Mouse (Mus musculus) spleen, postnatal 36 days (tissue): ENCODE results near the gene Cct4.

Source experiments
- DNase-seq, 2 experiments: peaks; one replicate each; pipeline ENCODE4 v3.0.0; 2022; ENCODE audit warnings: low spot score in 2 of 2, mixed read lengths in 1 of 2

Cct4 gene

DNA sequence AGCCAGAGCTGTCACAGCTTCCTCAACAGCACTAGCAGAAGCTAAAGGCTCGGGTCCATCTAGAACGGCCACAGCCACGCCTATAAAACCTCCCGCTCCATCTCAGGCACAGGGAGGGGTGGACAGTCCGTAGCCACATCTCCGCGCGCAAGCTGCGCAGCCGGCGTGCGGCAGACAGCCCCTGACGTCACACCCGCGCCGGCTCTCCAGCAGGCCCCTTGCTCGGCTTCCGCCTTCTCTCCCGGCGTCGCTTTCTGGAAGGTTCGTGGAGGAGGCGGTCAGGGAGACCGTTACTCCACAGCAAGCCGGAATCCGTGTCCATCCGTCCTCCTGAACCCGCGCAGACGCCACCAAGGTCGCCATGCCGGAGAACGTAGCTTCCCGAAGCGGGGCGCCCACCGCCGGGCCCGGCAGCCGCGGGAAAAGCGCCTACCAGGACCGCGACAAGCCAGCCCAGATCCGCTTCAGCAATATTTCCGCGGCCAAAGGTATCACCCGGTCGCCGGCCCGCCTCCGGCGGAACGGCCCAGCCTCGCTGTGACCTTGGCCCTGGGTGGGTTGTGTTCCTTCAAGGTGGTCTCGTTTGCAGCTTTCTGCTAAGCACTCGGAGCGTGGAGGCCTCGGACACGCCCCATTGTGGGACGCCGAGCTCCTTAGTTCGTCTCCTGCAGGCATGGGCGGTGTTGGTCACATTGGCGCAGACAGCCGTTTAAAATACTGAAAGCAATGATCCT, at the start of gene Cct4:
TSS of gene Cct4 (plus strand) at position 127 of the 734 bp plus-strand sequence.
- DNase-seq, result peak; percentile 90 to 91

DNA sequence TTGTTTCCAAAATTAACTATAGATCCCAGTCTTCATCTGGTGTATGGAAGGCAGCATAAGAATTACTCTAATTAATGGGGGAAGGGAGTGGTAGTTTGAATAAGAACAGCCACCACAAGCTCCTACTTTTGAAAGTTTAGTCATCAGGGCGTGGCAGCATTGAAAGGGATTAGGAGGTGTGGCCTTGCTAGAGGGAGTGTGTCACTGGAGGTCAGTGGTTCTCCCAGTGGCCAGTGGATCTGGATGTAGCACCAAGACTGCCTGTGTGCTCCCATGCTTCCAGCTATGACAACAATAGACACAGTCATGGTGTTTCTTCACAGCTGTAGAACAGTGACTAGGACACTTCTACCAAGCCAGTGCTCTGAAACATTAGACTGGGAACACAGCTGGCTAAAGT, 41.2 kb upstream of the Cct4 start:
- DNase-seq, result no peak

DNA sequence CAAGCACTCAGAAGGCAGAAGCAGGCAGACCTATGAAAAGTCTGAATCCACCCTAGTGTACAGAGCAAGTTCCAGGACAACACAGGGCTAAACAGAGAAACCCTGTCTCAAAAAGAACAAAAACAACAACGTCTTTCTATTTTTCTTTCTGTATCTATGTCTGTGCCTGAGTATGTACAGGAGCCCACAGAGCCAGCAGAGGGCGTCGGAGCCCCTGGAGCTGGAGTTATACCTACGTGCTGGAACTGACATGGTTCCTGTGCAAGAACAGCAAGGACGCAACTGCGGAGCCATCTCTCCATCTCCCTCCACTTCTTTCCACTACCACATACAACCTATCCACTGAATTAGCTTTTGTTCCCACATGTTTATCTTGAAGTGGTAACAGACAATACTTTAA, 40.2 kb upstream of the Cct4 start:
- no peak for DNase-seq

DNA sequence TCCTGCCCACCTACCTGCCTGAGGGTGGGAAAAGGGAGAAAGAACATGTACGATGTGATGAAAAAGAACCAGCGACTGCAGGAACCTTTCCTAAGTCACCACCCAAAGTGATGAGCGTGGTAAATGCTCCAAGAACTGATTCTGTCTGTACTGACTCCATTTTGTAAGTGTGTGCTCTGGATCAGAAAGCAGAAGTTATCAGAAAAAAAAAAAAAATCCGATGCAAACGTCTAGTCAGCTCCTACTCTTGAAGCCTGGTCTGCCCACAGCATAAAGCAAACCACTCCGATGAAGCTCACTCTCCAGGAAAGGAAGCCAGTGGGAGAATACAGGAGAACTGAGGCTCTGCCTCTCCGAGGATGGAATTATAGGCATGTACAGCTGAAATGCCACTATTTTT, 37.7 kb upstream of the Cct4 start:
- DNase-seq, result no peak

DNA sequence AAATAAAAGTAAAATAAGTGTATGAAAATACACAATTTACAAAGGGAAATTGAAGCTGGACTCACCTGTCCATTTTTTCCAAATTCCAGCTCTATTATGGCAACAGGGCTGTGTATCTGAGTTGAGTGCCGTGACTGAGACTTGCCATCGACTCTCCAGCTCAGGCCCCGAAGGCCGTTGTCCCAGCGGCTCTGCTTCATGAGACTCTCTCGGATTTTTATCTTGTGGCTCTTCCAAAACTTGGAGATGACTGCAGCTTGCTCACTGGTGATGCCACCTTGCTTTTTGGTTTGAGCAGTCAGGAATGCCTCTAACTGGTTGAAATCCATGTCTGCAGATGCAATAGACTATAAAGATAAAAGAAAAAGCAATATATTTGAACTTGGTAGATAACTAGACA, 34.0 kb upstream of the Cct4 start:
- DNase-seq, result no peak

DNA sequence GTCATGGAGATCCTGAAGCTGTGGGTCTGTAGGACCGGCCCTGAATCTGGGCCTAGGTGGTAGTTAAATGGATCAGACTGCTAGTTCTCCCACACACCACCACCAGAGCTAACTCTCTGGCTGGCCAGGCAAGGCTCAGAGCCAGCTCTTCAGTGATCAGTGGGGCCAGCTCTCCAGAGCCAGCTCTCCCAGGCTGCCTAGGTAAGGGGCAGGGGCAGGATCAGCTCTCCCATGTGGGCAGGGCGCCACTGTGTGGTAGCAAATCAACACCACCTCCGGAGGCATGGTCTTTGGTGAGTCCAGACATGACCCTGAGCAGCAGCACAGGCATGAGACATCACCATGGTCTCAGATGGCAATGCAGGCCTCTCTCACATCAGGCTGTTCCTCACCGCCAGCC, 33.5 kb upstream of the Cct4 start:
- DNase-seq, result peak; percentile 63 to 70

DNA sequence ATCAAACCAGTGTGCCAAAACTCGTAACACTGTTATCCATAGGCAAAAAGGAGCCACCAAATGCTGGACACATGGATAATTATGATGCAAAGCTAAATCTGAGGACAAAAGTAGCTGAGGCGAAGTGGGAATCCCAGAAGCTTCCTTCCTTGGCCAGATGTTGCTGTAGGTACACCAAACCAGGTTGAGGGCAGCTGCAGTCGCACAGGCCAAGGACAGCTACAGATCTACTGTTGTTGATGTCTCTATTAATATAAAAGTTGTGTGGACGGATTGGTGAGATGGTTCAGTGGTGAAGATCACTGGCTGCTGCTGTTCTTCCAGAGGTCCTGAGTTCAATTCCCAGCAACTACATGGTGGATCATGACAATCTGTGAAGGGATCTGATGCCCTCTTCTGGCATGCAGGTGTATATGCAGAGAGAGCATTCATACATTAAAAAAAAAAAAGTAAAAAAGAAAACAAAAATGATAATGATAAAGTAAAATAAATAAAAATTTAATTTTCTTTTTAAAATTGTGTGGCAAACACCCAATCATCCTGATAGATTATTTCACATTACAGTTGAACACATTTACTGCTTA, 32.4 kb upstream of the Cct4 start:
- no peak for DNase-seq

DNA sequence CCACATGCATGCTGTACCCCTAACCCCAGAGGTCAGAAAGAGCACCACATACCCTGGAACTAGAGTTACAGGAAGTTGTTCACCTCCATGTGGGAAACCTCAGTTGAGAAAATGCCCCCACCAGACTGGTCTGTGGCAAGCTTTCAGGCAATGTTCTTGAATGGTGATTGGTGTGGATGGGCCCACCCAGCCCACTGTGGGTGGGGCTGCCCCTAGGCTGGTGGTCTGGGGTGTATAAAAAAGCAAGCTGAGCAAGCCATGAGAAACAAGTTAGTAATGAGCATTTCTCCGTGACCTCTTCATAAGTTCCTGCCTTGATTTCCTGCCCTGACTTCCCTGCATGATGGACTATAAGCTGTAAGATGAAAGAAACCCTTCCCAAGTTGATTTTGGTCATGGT, 28.2 kb upstream of the Cct4 start:
- DNase-seq, result no peak

DNA sequence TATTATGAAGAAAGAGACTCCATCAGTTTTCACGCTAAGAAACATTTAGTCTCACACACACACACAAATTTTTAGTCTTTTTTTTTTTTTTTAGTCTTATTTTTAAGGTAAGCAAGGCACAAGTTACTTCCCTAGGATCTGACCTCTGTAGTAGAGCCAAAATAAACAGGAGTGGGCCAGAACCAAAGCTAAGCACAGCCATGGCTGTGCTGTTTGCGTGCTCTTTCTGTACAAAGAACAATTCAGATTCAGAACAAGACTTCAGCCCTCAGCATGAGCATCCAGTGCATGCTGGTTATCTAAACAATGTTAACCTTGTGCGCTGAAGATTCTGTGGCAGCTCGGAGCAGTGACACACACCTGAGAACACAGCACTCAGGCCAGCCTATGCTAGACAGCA, 25.9 kb upstream of the Cct4 start:
- no peak for DNase-seq

DNA sequence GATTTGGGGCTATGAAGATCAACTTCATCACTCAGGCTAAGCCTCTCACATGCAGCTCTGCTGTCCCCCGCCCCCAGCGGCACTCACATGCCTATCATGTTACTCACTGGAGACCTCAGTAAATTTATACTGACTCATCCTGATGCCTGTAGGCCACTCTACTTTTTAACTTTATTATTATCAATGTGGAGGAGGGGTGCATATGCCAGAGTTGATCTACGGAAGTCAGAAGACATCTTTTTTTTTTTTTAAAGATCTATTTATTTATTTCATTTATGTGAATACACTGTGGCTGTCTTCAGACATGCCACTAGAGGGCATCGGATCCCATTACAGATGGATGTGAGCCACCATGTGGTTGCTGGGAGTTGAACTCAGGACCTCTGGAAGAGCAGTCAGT, 24.8 kb upstream of the Cct4 start:
- no peak for DNase-seq

DNA sequence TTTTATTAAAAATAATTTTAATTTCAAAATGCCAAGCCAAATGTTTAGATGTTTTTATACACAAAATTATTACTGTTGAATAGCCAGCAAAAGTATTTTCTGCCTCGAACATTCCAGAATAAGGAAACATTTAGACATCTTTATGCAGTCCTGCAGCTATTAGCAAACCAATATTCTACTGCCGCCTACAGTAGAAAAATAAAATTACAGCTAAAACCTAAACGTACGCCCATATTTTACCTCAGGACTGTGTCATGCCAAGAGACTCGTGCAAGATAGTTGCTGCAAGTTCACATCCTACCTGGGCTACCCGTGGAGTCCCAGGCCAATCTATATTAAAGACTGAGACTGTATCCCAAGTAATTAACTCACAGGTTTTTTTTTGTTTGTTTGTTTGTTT, 20.8 kb upstream of the Cct4 start:
- peak in 1 of 2 experiments; percentile 29 for DNase-seq

DNA sequence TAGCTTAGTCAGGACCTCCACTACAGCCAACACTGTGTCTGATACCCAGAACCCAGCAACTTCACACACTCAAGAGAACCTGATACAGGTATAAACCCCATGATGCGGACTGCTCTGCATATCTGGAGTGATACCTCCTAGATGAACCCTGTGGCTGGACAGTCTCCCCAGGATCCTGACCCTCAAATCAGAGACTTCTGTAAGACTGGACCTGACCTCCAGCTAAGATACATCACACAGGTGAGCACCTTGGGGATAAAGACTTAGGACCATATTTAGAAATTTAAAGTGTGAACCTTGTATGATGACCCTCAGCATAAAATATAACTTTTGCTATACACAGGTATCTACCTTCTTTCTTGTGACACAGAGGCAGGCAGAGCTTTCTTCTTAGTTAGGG, 19.8 kb upstream of the Cct4 start:
- no peak for DNase-seq

DNA sequence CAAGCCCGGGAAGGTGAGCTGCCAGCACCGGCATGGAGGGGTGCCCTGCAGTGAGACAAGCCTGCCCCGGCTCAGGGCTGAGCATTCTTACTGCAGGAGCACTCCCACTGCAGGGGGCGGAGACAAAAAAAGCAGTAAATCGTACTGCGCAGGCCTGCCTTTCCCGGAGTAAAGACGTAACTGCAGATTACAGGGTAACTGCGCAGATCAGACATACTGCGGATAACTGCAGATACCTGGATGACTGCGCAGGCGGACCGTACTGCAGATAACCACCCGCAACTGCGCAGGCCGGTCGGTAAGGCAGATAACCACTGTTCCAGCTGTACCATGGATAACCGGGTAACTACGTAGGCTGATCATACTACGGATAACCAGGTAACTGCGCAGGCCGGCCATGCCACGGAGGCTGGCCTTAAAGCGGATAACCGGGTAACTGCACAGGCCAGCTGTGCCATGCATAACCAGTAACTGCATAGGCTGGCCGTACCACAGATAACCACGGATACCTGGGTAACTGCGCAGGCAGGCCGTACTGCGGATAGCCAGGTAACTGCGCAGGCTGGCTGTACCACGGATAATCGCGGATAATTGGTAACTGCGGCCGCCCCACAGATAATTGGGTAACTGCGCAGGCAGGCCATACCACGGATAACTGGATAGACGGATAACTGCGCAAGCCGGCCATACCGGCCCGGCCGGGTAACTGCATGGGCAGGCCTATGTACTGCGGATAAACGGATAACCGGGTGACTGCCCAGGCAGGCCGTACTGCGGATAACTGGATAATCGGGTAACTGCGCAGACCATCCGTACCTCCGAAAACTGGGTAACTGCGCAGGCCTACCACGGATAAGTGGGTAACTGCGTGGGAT, 18.2 kb upstream of the Cct4 start, which contains the start of gene Zrsr1:
TSS of gene Zrsr1 (plus strand) at position 171 of the 875 bp plus-strand sequence.
- DNase-seq, result peak; percentile 72 to 77

DNA sequence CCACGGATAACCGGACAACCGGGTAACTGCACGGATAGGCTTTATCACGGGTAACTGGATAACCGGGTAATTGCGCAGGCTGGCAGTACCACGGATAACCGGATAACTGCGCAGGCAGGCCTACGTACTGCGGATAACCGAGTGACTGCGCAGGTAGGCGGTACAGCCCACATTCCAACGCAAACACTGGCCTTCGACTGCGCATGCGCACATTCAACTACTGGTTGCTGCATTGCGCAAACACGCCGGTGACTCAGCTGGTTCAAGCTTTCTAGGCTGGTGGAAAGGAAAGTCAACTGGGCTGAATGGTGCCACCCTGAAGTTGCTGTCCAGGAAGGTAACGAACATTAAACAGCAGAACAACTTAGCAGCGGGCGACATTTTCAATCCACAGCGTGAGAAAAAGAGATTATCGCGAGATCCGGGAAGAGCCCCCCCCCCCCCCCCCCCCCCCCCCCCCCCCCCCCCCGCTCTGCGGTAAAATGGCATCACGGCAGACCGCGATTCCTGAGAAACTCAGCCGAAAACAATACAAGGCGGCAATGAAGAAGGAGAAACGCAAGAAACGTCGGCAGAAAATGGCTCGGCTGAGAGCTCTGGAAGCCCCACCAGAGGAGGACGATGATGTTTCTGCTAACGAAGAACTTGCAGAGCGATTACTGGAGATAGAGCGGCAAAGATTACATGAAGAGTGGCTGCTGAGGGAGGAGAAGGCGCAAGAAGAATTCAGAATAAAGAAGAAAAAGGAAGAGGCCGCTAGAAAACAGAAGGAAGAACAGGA, 17.4 kb upstream of the Cct4 start:
- peak; percentile 79 to 83 for DNase-seq

DNA sequence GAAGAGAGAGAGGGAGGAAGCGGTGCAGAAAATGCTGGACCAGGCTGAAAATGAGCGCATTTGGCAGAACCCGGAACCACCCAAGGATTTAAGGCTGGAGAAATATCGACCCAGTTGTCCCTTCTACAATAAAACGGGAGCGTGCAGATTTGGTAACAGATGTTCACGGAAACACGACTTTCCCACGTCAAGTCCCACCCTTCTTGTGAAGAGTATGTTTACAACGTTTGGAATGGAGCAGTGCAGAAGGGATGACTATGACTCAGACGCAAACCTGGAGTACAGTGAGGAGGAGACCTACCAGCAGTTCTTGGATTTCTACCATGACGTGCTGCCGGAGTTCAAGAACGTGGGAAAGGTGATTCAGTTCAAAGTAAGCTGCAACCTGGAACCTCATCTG, 16.7 kb upstream of the Cct4 start:
- DNase-seq, result no peak

DNA sequence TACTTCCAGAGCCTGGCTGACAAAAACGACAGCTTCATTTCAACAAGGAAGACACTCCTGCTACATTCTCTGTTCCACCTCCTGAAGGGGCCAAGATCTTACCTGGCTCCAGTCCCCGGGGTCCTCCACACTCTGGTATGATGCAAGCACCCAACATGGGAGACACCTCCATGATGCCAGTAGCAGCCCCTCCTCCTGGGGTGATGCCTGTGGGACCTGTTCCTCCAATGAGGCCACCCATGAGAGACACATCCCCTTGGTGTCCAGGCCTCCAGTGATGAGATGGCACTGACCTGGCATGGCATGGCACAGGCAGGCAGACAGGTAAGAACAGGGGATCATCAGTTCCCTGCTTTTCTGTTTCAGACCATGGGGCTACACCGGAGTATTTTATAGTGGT, 12.1 kb upstream of the Cct4 start:
- DNase-seq, result no peak

DNA sequence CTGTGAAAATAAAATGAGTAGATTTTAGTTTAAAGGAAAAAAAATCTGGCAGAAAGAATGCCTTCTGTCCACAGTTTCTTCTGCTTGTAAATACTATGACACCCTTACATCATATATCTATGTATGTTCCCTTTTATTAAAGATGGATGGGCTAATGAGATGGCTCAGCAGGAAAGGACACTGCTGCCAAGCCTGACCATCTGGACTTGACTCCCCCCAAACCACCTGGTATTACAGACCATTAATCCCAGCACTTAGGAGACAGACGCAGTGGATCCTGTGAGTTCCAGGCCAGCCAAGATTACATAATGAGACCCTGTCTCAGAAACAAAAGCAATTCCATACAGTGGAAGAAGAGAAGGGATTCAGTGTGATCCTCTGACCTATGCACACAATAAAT, 11.6 kb upstream of the Cct4 start:
- no peak for DNase-seq

DNA sequence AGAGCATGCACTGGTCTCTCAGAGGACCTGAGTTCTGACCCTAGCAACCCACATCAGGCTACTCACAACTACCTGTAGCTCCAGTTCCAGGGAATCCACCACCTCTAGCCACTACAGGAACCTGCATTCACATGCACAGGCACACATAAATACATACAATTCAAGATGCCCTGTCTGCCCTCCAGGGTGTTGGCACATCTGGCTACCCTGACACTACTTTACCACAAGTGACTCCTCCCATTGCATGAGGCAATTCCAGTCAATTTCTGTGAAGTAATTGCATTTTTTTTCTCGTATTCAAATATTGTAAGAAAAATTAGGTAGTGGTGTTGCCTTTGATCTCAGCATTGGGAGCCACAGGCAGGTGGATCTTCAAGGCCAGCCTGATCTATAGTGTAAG, 11.1 kb upstream of the Cct4 start:
- no peak for DNase-seq

DNA sequence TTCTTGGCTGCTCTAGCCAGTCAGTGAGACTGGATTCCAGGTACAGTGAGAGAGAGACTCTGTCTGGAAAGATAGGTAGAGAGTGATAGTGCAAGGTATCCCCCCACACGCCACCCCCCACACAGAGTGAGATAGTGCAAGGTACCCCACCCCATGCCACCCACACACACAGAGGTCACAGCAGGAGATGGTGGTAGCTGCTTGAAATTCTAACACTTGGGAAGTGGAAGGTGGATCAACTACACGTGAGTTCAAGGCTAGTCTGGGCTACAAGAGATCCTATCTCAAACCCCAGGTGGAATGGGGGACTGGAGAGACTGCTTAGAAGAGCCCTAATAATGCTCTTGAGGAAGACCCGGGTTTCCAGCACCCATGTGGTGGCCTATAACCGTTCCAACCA, 9.3 kb upstream of the Cct4 start:
- DNase-seq, result no peak

DNA sequence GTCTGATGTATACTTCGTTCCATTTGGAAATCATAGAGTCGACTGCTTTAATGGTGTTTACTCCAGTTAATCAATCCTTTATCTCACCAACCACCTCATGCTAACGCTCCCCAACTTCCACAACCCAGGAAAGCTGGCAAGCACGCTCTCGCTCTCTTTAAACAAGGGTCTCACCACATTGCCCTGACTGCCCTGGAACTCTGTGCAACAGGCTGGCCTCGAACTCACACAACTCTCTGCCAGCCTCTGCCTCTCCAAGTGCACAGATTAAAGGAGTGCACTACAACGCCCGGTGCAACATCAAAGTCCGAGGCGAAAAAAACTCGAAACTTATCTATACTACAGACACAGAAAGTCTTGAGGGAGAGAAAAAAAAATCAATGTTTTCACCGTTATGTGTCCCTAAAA, 8.8 kb upstream of the Cct4 start:
- no peak for DNase-seq

DNA sequence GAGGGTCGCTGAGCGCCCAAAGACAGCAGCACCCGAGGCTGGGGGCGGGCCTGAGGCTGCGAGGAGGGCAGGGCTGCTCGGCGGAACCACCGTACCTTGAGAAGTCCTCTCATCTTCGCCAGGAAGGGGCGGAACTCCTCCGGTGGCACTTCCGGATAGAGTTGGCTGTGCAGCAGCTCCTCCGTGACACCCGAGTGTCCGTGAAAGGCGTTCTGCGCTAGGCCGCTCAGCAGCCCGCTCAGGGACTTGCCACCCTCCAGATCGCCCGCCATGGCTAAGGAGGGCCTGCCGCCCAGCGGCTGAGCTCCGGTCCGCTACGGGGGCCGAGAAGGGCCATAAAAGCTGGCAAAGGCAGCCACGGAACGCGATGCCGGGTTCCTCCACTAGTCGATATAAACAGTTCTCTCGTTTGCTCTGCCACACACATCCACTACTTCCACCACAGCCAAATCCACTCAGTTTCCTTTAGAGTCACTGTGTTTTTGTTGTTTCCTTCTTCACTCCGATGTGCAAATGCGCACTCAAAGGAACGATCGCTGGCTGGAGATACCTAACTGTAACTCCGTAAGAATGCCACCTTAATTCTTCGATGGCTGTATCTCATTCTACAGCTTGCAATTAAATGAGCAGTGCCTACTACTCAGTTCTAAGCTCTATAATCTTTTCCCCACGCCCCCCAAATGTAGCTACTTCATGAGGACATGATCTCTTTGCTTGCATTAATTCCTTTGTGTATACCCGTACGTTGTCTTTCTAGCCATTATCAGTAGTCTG, 8.1 kb upstream of the Cct4 start, which contains the start of the genes Gm28048 and Commd1:
TSS of gene Gm28048 (minus strand) at position 107 of the 774 bp plus-strand sequence.
TSS of gene Commd1 (minus strand) at position 399 of the 774 bp plus-strand sequence.
- peak; percentile 92 to 93 for DNase-seq
